Mouse (Mus musculus): ENCODE measurements around the gene Wsb2. TPM values are rescaled to one million over a fixed set of nuclear protein-coding genes. Genes with fewer than 3 reads are reported as not detected.

Wsb2 gene
- polyA plus RNA-seq, 1 experiment from 2014 or later: 299 TPM

DNA sequence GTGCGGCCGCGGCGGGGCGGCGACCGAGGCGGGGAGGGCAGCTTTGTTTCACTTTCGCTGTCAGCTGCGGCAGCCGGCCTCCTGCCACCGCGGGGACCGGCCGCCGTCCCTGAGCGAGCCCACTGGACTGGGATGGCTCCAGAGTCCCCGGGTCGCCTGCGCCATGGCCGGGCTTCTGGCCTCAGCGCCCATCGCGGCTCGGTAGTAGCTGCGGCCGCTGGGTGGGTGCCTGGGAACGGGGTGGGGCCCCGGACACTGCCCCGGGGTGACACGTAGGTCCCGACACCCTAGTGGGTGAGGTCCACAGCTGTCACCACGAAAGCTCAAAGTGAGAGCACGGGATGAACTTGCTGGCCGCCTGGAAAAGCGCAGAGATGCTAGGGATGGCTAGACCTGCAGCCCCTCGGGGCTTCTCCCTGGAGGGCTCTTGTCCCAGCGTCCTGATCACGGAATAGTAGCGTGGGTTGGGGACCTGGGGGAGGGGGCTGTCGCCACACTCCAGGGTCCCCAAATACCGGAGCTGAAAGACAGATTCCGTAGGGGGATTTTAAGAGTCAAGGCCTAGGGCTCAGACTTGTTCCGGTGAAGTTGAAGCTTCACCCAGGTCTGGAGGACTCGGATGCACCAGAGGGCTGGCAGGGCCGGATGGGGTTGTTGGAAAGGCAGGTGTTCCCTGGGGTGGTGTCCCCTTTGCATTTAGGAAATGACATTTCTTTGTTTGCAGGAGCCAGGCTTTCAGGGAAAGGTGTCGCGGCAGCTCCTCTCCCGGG is 559 bp downstream of the Wsb2 start:
- Histone ChIP-seq H3K27ac (replicated peaks) (peak overlapping the region; percentile 92), H3K27me3 (replicated peaks) (no peaks in the 10 kb centered on the region), H3K9ac (replicated peaks) (peak overlapping the region; percentile 96), H3K4me1 (peaks cover 56% of the 10 kb centered on the region), H3K4me2 (peak overlapping the region; percentile 93), H3K36me3 (no peaks in the 10 kb centered on the region), H3K9me3 (replicated peaks) (no peaks in the 10 kb centered on the region), H3K4me3 (replicated peaks) (peak overlapping the region; percentile 92)
- under 1% methylated on average over 49 of the region's 49 CpGs for WGBS
- ATAC-seq (ENCODE audit: low FRiP score): peak; percentile 57

DNA sequence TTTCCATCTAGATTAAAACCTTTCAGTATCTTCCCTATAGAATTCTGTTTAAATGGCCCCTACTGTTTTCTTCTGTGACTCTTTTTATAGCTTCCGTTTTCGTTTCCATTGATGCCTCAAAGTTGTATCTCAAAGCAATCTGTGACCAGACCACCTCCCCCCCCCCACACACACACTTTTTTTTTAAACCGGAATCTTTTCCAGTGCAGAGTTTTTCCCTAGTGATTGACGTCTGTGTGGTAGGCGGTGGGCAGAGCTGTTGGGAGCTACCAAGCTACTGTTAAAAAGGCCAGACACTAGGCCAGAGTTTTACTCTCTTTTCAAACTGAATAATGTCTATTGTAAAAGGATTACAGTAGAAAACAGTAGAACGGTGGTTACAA is 1.1 kb downstream of the Wsb2 start:
- no peak for ATAC-seq (ENCODE audit: low FRiP score)
- no peaks in the 10 kb centered on the region for H3K27me3 ChIP-seq (replicated peaks)
- peaks cover 62% of the 10 kb centered on the region for H3K4me1 ChIP-seq
- peak overlapping the region; percentile 93 for H3K4me2 ChIP-seq
- 2% methylated on average over 6 of the region's 6 CpGs for WGBS
- H3K27ac ChIP-seq (replicated peaks): peak overlapping the region; percentile 92
- H3K36me3 ChIP-seq: 0 out of 2 replicates have a peak, but pooled peaks cover under 1% of the 10 kb centered on the region
- H3K9me3 ChIP-seq (replicated peaks): no peaks in the 10 kb centered on the region
- H3K4me3 ChIP-seq (replicated peaks): peak overlapping the region; percentile 92
- H3K9ac ChIP-seq (replicated peaks): peak overlapping the region; percentile 96

- peak overlapping the region; percentile 92; the same call in 1 of the 2 replicates for H3K27ac ChIP-seq (replicated peaks)
- peaks cover 4% of the 10 kb centered on the region; the same call in 1 of the 2 replicates for H3K36me3 ChIP-seq
- no peaks in the 10 kb centered on the region for H3K9me3 ChIP-seq (replicated peaks)
- no peaks in the 10 kb centered on the region for H3K27me3 ChIP-seq (replicated peaks)
- H3K4me2 ChIP-seq: peak overlapping the region; percentile 93
- H3K9ac ChIP-seq (replicated peaks): no peak overlapping the region
- H3K4me1 ChIP-seq: peaks cover 66% of the 10 kb centered on the region
- no peak for ATAC-seq (ENCODE audit: low FRiP score)
- peak overlapping the region; percentile 92 for H3K4me3 ChIP-seq (replicated peaks)
- 26% methylated on average over 11 of the region's 11 CpGs for WGBS
Observed at GRCm38 (mm10) chr5:117358725-117359124, 1.6 kb downstream of the Wsb2 start.

GRCm38 (mm10) chr5:117359497-117360227 is 2.6 kb downstream of the Wsb2 start:
- Histone ChIP-seq H3K4me3 (replicated peaks) (no peak overlapping the region), H3K27ac (replicated peaks) (no peak overlapping the region), H3K27me3 (replicated peaks) (no peaks in the 10 kb centered on the region), H3K4me1 (peaks cover 66% of the 10 kb centered on the region), H3K36me3 (peaks cover 14% of the 10 kb centered on the region), H3K4me2 (peak overlapping the region; percentile 93), H3K9ac (replicated peaks) (0 out of 2 replicates have a peak overlapping the region, but pooled peaks have one; percentile 15), H3K9me3 (replicated peaks) (no peaks in the 10 kb centered on the region)
- 45% methylated on average over 7 of the region's 7 CpGs for WGBS
- ATAC-seq (ENCODE audit: low FRiP score): no peak

GRCm38 (mm10) chr5:117360228-117360515 is 3.1 kb downstream of the Wsb2 start:
- H3K4me1 ChIP-seq: peaks cover 64% of the 10 kb centered on the region
- 55% methylated on average over 13 of the region's 13 CpGs for WGBS
- ATAC-seq (ENCODE audit: low FRiP score): no peak

GRCm38 (mm10) chr5:117360631-117361541 is 3.8 kb downstream of the Wsb2 start:
- 36% methylated on average over 13 of the region's 13 CpGs for WGBS
- H3K4me1 ChIP-seq: peaks cover 56% of the 10 kb centered on the region
- H3K36me3 ChIP-seq: peaks cover 25% of the 10 kb centered on the region

More at GRCm38 (mm10) chr5:117360228-117360515, 3.1 kb downstream of the Wsb2 start:
- Histone ChIP-seq H3K36me3 (peaks cover 19% of the 10 kb centered on the region), H3K9me3 (replicated peaks) (no peaks in the 10 kb centered on the region), H3K4me3 (replicated peaks) (no peak overlapping the region), H3K4me2 (peak overlapping the region; percentile 93), H3K27me3 (replicated peaks) (no peaks in the 10 kb centered on the region), H3K27ac (replicated peaks) (no peak overlapping the region), H3K9ac (replicated peaks) (no peak overlapping the region)

GRCm38 (mm10) chr5:117361590-117361989 is 4.5 kb downstream of the Wsb2 start:
- 70% methylated on average over 4 of the region's 4 CpGs for WGBS
- Histone ChIP-seq H3K9ac (replicated peaks) (no peak overlapping the region), H3K27ac (replicated peaks) (no peak overlapping the region), H3K4me1 (peaks cover 49% of the 10 kb centered on the region), H3K9me3 (replicated peaks) (no peaks in the 10 kb centered on the region), H3K27me3 (replicated peaks) (no peaks in the 10 kb centered on the region), H3K4me2 (no peak overlapping the region), H3K4me3 (replicated peaks) (no peak overlapping the region), H3K36me3 (peaks cover 31% of the 10 kb centered on the region)
- no peak for ATAC-seq (ENCODE audit: low FRiP score)

More at GRCm38 (mm10) chr5:117360631-117361541, 3.8 kb downstream of the Wsb2 start:
- Histone ChIP-seq H3K4me3 (replicated peaks) (no peak overlapping the region), H3K27ac (replicated peaks) (no peak overlapping the region), H3K27me3 (replicated peaks) (no peaks in the 10 kb centered on the region), H3K9ac (replicated peaks) (no peak overlapping the region), H3K4me2 (peak overlapping the region; percentile 7; the same call in 1 of the 2 replicates), H3K9me3 (replicated peaks) (no peaks in the 10 kb centered on the region)
- no peak for ATAC-seq (ENCODE audit: low FRiP score)

DNA sequence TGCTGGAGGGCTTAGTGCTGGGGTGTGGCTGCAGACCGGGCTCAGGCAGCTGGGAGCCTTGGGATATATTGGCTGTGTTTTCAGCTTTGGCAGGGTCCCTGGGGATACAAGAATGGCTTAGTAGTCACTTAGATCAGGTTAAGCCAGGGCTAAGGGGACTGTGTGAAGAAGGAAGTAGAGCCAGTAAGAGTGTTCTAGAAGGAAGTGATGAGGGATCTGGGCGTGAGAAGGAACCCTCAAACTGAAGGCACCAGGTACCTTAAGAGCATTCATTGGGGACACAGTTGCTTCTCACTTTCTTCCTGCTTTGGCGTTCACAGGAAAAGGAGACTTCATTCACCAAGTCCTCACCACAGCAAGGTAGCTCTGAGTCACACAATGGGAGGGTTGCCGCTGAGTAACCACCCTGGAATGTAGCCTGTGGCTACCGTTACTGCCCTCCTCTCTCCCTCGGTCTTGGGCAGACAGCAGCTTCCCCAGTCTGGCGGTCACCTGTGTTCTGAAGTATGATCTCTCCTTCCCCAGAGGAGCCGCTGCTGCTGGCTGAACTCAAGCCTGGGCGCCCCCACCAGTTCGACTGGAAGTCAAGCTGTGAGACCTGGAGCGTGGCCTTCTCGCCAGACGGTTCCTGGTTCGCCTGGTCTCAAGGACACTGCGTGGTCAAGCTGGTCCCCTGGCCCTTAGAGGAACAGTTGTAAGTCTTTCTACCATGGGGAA is 6.1 kb downstream of the Wsb2 start:
- no peak for ATAC-seq (ENCODE audit: low FRiP score)
- Histone ChIP-seq H3K9ac (replicated peaks) (no peak overlapping the region), H3K4me3 (replicated peaks) (no peak overlapping the region), H3K9me3 (replicated peaks) (no peaks in the 10 kb centered on the region), H3K27me3 (replicated peaks) (no peaks in the 10 kb centered on the region), H3K27ac (replicated peaks) (no peak overlapping the region), H3K4me2 (no peak overlapping the region), H3K4me1 (peaks cover 48% of the 10 kb centered on the region), H3K36me3 (peaks cover 42% of the 10 kb centered on the region)
- 67% methylated on average over 15 of the region's 15 CpGs for WGBS

DNA sequence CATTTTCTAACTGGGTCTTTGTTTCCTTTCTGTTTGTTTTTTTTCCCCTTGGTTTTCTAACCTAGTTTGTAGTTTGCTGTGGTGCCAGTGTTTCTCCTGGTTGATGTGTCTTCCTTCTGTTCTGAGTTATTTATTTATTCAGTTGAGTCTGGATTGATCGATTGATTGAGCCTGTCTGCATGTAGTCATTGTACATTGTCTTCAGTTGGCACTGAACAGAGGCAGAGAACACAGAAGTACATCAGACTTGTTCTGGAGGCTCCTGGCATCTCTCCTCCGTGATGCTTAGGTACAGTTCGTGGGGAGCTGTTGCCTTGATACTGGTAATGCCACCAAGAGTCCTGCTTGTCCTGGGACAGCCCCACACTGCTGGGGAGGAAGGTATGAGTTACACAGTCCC is 7.7 kb downstream of the Wsb2 start:
- H3K27me3 ChIP-seq (replicated peaks): no peaks in the 10 kb centered on the region
- no peak overlapping the region for H3K27ac ChIP-seq (replicated peaks)
- H3K4me2 ChIP-seq: no peak overlapping the region
- no peak overlapping the region for H3K4me3 ChIP-seq (replicated peaks)
- ATAC-seq (ENCODE audit: low FRiP score): no peak
- H3K4me1 ChIP-seq: peaks cover 32% of the 10 kb centered on the region
- no peaks in the 10 kb centered on the region for H3K9me3 ChIP-seq (replicated peaks)
- WGBS: 82% methylated on average over 3 of the region's 3 CpGs
- peaks cover 55% of the 10 kb centered on the region for H3K36me3 ChIP-seq
- no peak overlapping the region for H3K9ac ChIP-seq (replicated peaks)

DNA sequence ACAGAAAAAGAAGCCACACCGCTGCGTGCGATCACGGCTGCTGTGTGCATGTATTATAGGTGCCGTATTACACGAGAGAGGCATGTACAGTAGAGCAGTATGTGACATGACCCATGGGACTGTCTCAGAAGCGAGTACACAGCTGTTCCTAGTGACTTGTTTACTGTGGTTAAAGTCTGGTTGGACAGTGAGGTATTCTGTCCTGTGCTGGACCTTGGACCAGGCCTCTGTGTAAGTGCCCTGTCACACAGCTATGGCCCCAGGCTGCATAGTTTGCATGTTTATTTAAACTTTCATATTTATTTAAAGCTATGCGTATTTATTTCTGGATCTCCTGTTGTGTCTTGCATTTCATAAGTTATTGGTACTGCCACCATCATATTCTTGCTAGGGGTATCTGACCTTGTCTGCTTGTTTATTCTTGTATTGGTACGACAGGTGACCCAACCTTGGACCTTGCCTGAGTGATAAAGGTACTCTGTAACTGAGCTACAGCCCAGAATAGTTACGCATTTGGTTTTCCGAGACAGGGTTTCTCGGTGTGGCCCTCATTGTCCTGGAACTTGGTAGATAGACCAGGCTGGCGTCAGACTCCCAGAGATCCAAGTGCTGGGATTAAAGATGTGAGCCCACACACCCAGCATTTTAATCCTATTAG is 8.9 kb downstream of the Wsb2 start:
- 82% methylated on average over 13 of the region's 13 CpGs for WGBS
- H3K4me2 ChIP-seq: no peak overlapping the region
- H3K36me3 ChIP-seq: peaks cover 62% of the 10 kb centered on the region
- no peak for ATAC-seq (ENCODE audit: low FRiP score)
- H3K4me3 ChIP-seq (replicated peaks): no peak overlapping the region
- peaks cover 20% of the 10 kb centered on the region for H3K4me1 ChIP-seq
- H3K27me3 ChIP-seq (replicated peaks): no peaks in the 10 kb centered on the region
- H3K27ac ChIP-seq (replicated peaks): no peak overlapping the region
- H3K9ac ChIP-seq (replicated peaks): no peak overlapping the region
- H3K9me3 ChIP-seq (replicated peaks): no peaks in the 10 kb centered on the region

All from neural tube, embryonic 15.5 days (tissue).